Comparison of ENCODE assay signal across 10 mouse cellular contexts in the genomic region with DNA sequence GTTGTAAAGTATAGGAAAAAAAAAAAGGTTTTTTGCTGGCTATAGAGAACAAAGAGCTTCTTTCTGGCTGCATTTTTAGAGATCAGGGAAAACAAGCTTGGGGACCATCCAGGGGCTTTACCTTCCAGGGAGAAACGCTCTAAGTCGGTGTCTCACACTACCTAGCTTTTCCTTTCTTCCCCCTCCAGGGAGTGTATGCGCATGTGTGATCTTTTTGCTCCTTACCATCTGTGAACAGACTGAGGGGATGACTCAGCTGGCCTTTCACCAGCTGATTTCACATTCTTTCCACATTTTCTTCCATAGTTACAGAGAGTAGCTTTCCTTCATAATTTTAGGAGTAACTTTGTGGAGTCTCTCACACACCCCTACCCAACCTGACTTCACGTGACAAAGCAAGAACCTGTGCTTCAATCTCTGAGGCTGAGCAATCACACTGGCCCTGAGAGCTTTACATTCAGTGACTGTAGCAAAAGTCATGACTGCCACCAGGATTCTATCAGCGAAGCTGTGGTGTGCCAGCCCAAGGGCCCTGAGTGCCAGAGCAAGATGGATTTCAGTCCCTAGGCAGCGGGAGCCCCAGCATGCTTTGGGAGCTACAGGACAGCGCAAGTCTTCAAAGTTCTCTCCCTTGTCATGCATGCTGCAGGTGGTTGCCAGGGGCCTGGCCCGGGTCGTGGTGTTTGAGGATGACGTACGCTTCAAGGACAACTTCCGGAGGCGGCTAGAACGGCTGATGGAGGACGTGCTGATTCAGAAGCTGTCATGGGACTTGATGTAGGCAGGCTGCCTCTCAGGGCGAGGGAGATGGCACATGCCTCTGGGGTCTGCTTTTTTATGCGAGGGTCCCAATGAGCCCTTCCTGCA. TPM values are rescaled to one million over a fixed set of nuclear protein-coding genes. Genes with fewer than 3 reads are reported as not detected.
A peak's percentile ranks its signal among the peaks of the same experiment; 100 is the strongest.
DNase-seq lines count a peak whose midpoint lies in the region; ATAC-seq lines count a peak whose summit lies in the region.
"Had no signal": no experiment of that assay in that cellular context is flagged by ENCODE, and none has a peak within 500 bp of the region (broad histone marks: within the 10 kb centered on the region; RNA-seq: fewer than 3 reads in every experiment).

No protein-coding gene starts in this region.

- H3K36me3 ChIP-seq in kidney, embryonic 16.5 days (ENCODE audit: insufficient read depth, low read length): peaks cover 6% of the 10 kb centered on the region; the same call in 1 of the 2 replicates

- no peaks in the 10 kb centered on the region for H3K4me1 ChIP-seq in kidney, embryonic 16.5 days (ENCODE audit: insufficient read depth, low read length)
- H3K4me1 ChIP-seq: liver, embryonic 13.5 days had no signal

- no peaks in the 10 kb centered on the region for H3K27me3 ChIP-seq in kidney, embryonic 16.5 days (ENCODE audit: insufficient read depth, low read length)
- H3K27me3 ChIP-seq: liver, embryonic 13.5 days had no signal

- H3K27ac ChIP-seq in kidney, embryonic 16.5 days (ENCODE audit: low read length): no peak overlapping the region
- H3K27ac ChIP-seq: liver, embryonic 13.5 days had no signal

- peak; percentile 81 for ATAC-seq in frontal cortex, adult (ENCODE audit: low TSS enrichment)
- no peak for ATAC-seq in kidney, embryonic 16.5 days (ENCODE audit: low FRiP score, low TSS enrichment)

- WGBS in kidney, embryonic 16.5 days: 66% methylated on average over 17 of the region's 17 CpGs

- no peak overlapping the region for H3K9ac ChIP-seq in kidney, embryonic 16.5 days (replicated peaks; ENCODE audit: low read length)
- H3K9ac ChIP-seq: liver, embryonic 13.5 days had no signal

- H3K4me3 ChIP-seq in kidney, embryonic 16.5 days (ENCODE audit: low read length): no peak overlapping the region
- H3K4me3 ChIP-seq: liver, embryonic 13.5 days had no signal

- H3K4me2 ChIP-seq in kidney, embryonic 16.5 days (replicated peaks; ENCODE audit: low read depth, low read length): no peak overlapping the region
- H3K4me2 ChIP-seq: liver, embryonic 13.5 days had no signal

- DNase-seq in frontal cortex, postnatal 10 days (ENCODE audit: low spot score in 2 of 2): no peak
- DNase-seq in ovary, postnatal 36 days (ENCODE audit: low spot score): peak; percentile 22
- DNase-seq in ovary, postnatal 10 days (ENCODE audit: low spot score): no peak
- peak; percentile 60 for DNase-seq in adipocyte (ENCODE audit: low spot score)
- DNase-seq in heart, postnatal 4 days: peak; percentile 21
- no peak for DNase-seq in retina, embryonic 14.5 days (ENCODE audit: low spot score)
- DNase-seq: liver, embryonic 13.5 days; spleen, adult 18-20 months had no signal

- 0 out of 2 replicates have a peak, but pooled peaks cover 4% of the 10 kb centered on the region for H3K9me3 ChIP-seq in kidney, embryonic 16.5 days (ENCODE audit: low read length)
- H3K9me3 ChIP-seq: liver, embryonic 13.5 days had no signal

RNA-seq across cellular contexts. Expression of a gene that starts 8.8 kb away (rescaled TPM):
- total RNA-seq in heart, postnatal 4 days (2021): 10 to 100 TPM; 44.8 to 52.4 TPM
- 57.7 and 76.5 TPM in 2 replicates for polyA plus RNA-seq in kidney, embryonic 16.5 days (2015; fragmentation: Nextera tagmentation; extraction: Ambion mirVana)

RNA-seq across cellular contexts. Expression of a gene that starts 11.2 kb away (rescaled TPM):
- 10 to 100 TPM; 13.4 to 13.9 TPM for total RNA-seq in heart, postnatal 4 days (2021)
- polyA plus RNA-seq in kidney, embryonic 16.5 days (2015; fragmentation: Nextera tagmentation; extraction: Ambion mirVana): 20.1 and 20.8 TPM in 2 replicates

RNA-seq across cellular contexts. Expression of a gene that starts 55.0 kb away (rescaled TPM):
- 10 to 100 TPM; 25.9 to 26.8 TPM for total RNA-seq in heart, postnatal 4 days (2021)
- polyA plus RNA-seq in kidney, embryonic 16.5 days (2015; fragmentation: Nextera tagmentation; extraction: Ambion mirVana): 63.9 and 67.6 TPM in 2 replicates

Comparison
In these comparisons a context has a peak if more than half of its experiments do, and no peak if none do; other contexts are left out.
1. DNase-seq: peak in ovary, postnatal 36 days (single experiment), adipocyte (single experiment) and heart, postnatal 4 days (single experiment); none in frontal cortex, postnatal 10 days (0 of 2), ovary, postnatal 10 days (single experiment) and retina, embryonic 14.5 days (single experiment).